Mouse (Mus musculus) c-Kit-positive CD71-negative TER-119-negative erythroid progenitor cells, embryonic 14.5 days (primary cell): Measurements from ENCODE around the gene Itih3.

Experiments
- DNase-seq: peaks from one replicate; pipeline ENCODE4 v3.0.0-alpha.2; 2013; ENCODE audit warnings: low read depth

Gene Itih3

GRCm38 (mm10) chr14:30861421-30862125 is 62.0 kb downstream of the Itih3 start:
- no peak for DNase-seq
